Mouse (Mus musculus): ENCODE results near the gene Adarb2. TPM values are rescaled to one million over a fixed set of nuclear protein-coding genes. Genes with fewer than 3 reads are reported as not detected.

Adarb2 gene
- polyA plus RNA-seq, 1 experiment from 2014 or later = 13.2 TPM

- 93% methylated on average over 7 of the region's 7 CpGs for WGBS
- no peaks in the 10 kb centered on the region for H3K27me3 ChIP-seq
- no peak overlapping the region for H3K4me2 ChIP-seq
- no peak overlapping the region for H3K27ac ChIP-seq
- ATAC-seq (ENCODE audit: low FRiP score) = no peak
- no peak overlapping the region for H3K9ac ChIP-seq
- H3K4me1 ChIP-seq = peaks cover 5% of the 10 kb centered on the region
- H3K4me3 ChIP-seq (replicated peaks) = no peak overlapping the region
- H3K9me3 ChIP-seq = no peaks in the 10 kb centered on the region
- no peaks in the 10 kb centered on the region for H3K36me3 ChIP-seq (replicated peaks)
Observed at GRCm38 (mm10) chr13:8769654-8770227, 567.1 kb downstream of the Adarb2 start.

DNA sequence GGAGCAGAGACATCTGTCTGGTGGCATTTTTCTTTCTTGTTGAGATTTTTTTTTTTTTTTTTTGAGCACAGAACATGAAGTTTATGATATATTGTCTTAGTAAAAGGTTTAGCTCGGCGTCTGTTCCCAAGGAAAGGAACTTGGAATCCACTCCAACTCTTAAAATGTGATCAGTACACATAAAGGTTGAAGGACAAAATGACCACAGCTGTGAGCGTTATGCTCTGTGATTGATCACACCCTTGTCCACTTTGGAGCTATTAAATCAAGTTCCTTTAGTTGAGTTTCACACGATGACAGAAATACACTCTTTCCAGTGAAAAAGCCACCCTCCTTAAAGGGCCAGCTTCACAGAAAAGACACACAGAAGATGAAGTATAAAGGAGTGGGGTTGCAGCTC, 568.0 kb downstream of the Adarb2 start:
- H3K36me3 ChIP-seq (replicated peaks) = no peaks in the 10 kb centered on the region
- no peak overlapping the region for H3K9ac ChIP-seq
- H3K27me3 ChIP-seq = no peaks in the 10 kb centered on the region
- no peaks in the 10 kb centered on the region for H3K9me3 ChIP-seq
- no peak overlapping the region for H3K4me2 ChIP-seq
- WGBS = 80% methylated on average over 4 of the region's 4 CpGs
- no peak overlapping the region for H3K4me3 ChIP-seq (replicated peaks)
- H3K4me1 ChIP-seq = peaks cover 8% of the 10 kb centered on the region
- no peak overlapping the region for H3K27ac ChIP-seq
- no peak for ATAC-seq (ENCODE audit: low FRiP score)

- no peaks in the 10 kb centered on the region for H3K36me3 ChIP-seq (replicated peaks)
- H3K4me2 ChIP-seq = no peak overlapping the region
- no peaks in the 10 kb centered on the region for H3K4me1 ChIP-seq
- WGBS = 47% methylated on average over 4 of the region's 4 CpGs
- peak; percentile 51; the same call in 1 of the 2 replicates for ATAC-seq (ENCODE audit: low FRiP score)
- no peak overlapping the region for H3K27ac ChIP-seq
- H3K9me3 ChIP-seq = no peaks in the 10 kb centered on the region
- no peak overlapping the region for H3K9ac ChIP-seq
- no peaks in the 10 kb centered on the region for H3K27me3 ChIP-seq
- H3K4me3 ChIP-seq (replicated peaks) = no peak overlapping the region
Observed at GRCm38 (mm10) chr13:8780441-8780840, 577.8 kb downstream of the Adarb2 start.

DNA sequence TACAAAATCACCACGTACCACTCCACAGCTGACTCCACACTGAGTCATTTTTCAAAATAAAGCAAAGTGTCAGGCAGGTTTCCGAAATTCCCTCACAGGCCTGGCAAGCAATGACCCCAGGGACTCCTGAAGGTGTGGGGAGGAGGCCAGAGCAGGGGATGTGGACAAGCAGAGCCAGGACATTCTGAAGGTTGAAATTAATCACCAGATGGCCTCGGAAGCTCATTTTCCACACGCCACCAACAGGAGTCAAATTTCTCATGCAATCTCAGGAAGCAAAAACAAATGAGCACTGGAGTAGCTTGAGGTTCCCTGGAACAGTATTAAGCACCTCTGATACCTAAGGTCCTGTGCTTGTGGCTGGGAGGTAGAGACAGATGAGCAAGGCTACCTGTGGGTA, 580.0 kb downstream of the Adarb2 start:
- Histone ChIP-seq H3K27ac (no peak overlapping the region), H3K4me2 (no peak overlapping the region), H3K9ac (no peak overlapping the region), H3K27me3 (no peaks in the 10 kb centered on the region), H3K9me3 (no peaks in the 10 kb centered on the region), H3K4me3 (replicated peaks) (no peak overlapping the region), H3K4me1 (no peaks in the 10 kb centered on the region), H3K36me3 (replicated peaks) (no peaks in the 10 kb centered on the region)
- no peak for ATAC-seq (ENCODE audit: low FRiP score)
- WGBS = 66% methylated on average over 4 of the region's 4 CpGs

GRCm38 (mm10) chr13:8783686-8784307, 581.1 kb downstream of the Adarb2 start:
- H3K9me3 ChIP-seq = no peaks in the 10 kb centered on the region
- H3K4me1 ChIP-seq = no peaks in the 10 kb centered on the region
- ATAC-seq (ENCODE audit: low FRiP score) = no peak
- no peak overlapping the region for H3K4me3 ChIP-seq (replicated peaks)
- H3K4me2 ChIP-seq = no peak overlapping the region
- no peak overlapping the region for H3K27ac ChIP-seq
- 89% methylated on average over 10 of the region's 10 CpGs for WGBS
- no peak overlapping the region for H3K9ac ChIP-seq
- H3K27me3 ChIP-seq = no peaks in the 10 kb centered on the region
- no peaks in the 10 kb centered on the region for H3K36me3 ChIP-seq (replicated peaks)

GRCm38 (mm10) chr13:8784308-8785061, 581.8 kb downstream of the Adarb2 start:
- H3K36me3 ChIP-seq (replicated peaks) = no peaks in the 10 kb centered on the region
- no peaks in the 10 kb centered on the region for H3K27me3 ChIP-seq
- H3K4me2 ChIP-seq = no peak overlapping the region
- no peak overlapping the region for H3K4me3 ChIP-seq (replicated peaks)
- H3K9ac ChIP-seq = no peak overlapping the region
- no peaks in the 10 kb centered on the region for H3K4me1 ChIP-seq
- ATAC-seq (ENCODE audit: low FRiP score) = no peak
- no peak overlapping the region for H3K27ac ChIP-seq
- WGBS = 86% methylated on average over 14 of the region's 14 CpGs
- H3K9me3 ChIP-seq = no peaks in the 10 kb centered on the region

GRCm38 (mm10) chr13:8785185-8785584, 582.5 kb downstream of the Adarb2 start:
- H3K9me3 ChIP-seq = no peaks in the 10 kb centered on the region

GRCm38 (mm10) chr13:8793217-8793616, 590.6 kb downstream of the Adarb2 start:
- no peak for ATAC-seq (ENCODE audit: low FRiP score)
- Histone ChIP-seq H3K27ac (no peak overlapping the region), H3K27me3 (no peaks in the 10 kb centered on the region), H3K4me3 (replicated peaks) (no peak overlapping the region), H3K9ac (no peak overlapping the region), H3K4me2 (no peak overlapping the region), H3K36me3 (replicated peaks) (no peaks in the 10 kb centered on the region), H3K4me1 (no peaks in the 10 kb centered on the region), H3K9me3 (no peaks in the 10 kb centered on the region)
- 79% methylated on average over 8 of the region's 8 CpGs for WGBS

More at GRCm38 (mm10) chr13:8785185-8785584, 582.5 kb downstream of the Adarb2 start:
- peak; percentile 70 for ATAC-seq (ENCODE audit: low FRiP score)
- no peaks in the 10 kb centered on the region for H3K27me3 ChIP-seq
- no peak overlapping the region for H3K4me2 ChIP-seq
- H3K4me3 ChIP-seq (replicated peaks) = no peak overlapping the region
- no peaks in the 10 kb centered on the region for H3K4me1 ChIP-seq
- H3K27ac ChIP-seq = no peak overlapping the region
- no peak overlapping the region for H3K9ac ChIP-seq
- no peaks in the 10 kb centered on the region for H3K36me3 ChIP-seq (replicated peaks)
- 41% methylated on average over 9 of the region's 9 CpGs for WGBS

- WGBS = 87% methylated on average over 6 of the region's 6 CpGs
- ATAC-seq (ENCODE audit: low FRiP score) = no peak
- H3K4me1 ChIP-seq = no peaks in the 10 kb centered on the region
- H3K36me3 ChIP-seq (replicated peaks) = peaks cover 11% of the 10 kb centered on the region
- no peak overlapping the region for H3K27ac ChIP-seq
- H3K9me3 ChIP-seq = no peaks in the 10 kb centered on the region
- no peak overlapping the region for H3K4me3 ChIP-seq (replicated peaks)
- no peak overlapping the region for H3K4me2 ChIP-seq
- H3K9ac ChIP-seq = no peak overlapping the region
- no peaks in the 10 kb centered on the region for H3K27me3 ChIP-seq
Observed at GRCm38 (mm10) chr13:8800576-8800975, 597.9 kb downstream of the Adarb2 start.

- Histone ChIP-seq H3K36me3 (replicated peaks) (peaks cover 15% of the 10 kb centered on the region), H3K4me2 (no peak overlapping the region), H3K9me3 (no peaks in the 10 kb centered on the region), H3K27me3 (no peaks in the 10 kb centered on the region), H3K4me1 (no peaks in the 10 kb centered on the region), H3K9ac (no peak overlapping the region), H3K27ac (no peak overlapping the region), H3K4me3 (replicated peaks) (no peak overlapping the region)
- no peak for ATAC-seq (ENCODE audit: low FRiP score)
- 97% methylated on average over 2 of the region's 2 CpGs for WGBS
Observed at GRCm38 (mm10) chr13:8805931-8806330, 603.3 kb downstream of the Adarb2 start.
